Mouse (Mus musculus): ENCODE data around the gene Rpl23a. TPM values are rescaled to one million over a fixed set of nuclear protein-coding genes. Genes with fewer than 3 reads are reported as not detected.

Gene Rpl23a
- polyA plus RNA-seq, 1 experiment from 2014 or later = 1,157 TPM

DNA sequence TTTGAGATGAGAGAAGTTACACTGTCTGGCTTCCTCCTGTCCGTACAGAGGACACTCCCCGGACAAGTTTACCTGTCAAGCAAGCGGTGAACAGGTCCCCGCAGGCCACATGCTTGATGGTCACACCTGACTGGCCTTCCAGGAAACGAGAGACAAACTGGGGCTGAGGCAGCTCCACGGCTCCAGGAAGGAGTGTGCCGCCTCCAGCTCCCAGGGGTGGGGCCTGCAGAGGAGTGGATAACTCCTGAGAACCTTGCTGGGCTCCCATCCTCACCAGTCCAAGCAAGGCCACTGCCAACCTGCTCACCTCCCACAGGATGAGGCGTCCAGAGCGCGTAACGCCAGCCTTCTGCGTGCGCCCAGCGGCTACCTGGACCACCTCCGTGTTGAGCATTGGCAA is 13.1 kb downstream of the Rpl23a start:
- Histone ChIP-seq H3K27me3 (ENCODE audit: low read depth, poor library complexity, severe bottlenecking) (0 out of 2 replicates have a peak, but pooled peaks cover 4% of the 10 kb centered on the region), H3K36me3 (peaks cover 36% of the 10 kb centered on the region), H3K27ac (no peak overlapping the region), H3K9me3 (replicated peaks) (no peaks in the 10 kb centered on the region), H3K4me3 (no peak overlapping the region), H3K4me1 (peaks cover 21% of the 10 kb centered on the region)
- DNase-seq (ENCODE audit: low spot score) = no peak
- 92% methylated on average over 15 of the region's 15 CpGs for WGBS

- DNase-seq (ENCODE audit: low spot score) = no peak
- H3K4me3 ChIP-seq = no peak overlapping the region
- H3K4me1 ChIP-seq = peaks cover 22% of the 10 kb centered on the region
- H3K9me3 ChIP-seq (replicated peaks) = no peaks in the 10 kb centered on the region
- H3K36me3 ChIP-seq = peaks cover 42% of the 10 kb centered on the region
- 65% methylated on average over 19 of the region's 19 CpGs for WGBS
- no peak overlapping the region for H3K27ac ChIP-seq
- H3K27me3 ChIP-seq (ENCODE audit: low read depth, poor library complexity, severe bottlenecking) = 0 out of 2 replicates have a peak, but pooled peaks cover 4% of the 10 kb centered on the region
These were observed 14.6 kb downstream of the Rpl23a start for GRCm38 (mm10) chr11:78168541-78169468.

- H3K4me3 ChIP-seq = no peak overlapping the region
- H3K4me1 ChIP-seq = peaks cover 36% of the 10 kb centered on the region
- H3K27ac ChIP-seq = 0 out of 2 replicates have a peak overlapping the region, but pooled peaks have one; percentile 7
- DNase-seq (ENCODE audit: low spot score) = no peak
- H3K27me3 ChIP-seq (ENCODE audit: low read depth, poor library complexity, severe bottlenecking) = 0 out of 2 replicates have a peak, but pooled peaks cover 4% of the 10 kb centered on the region
- H3K36me3 ChIP-seq = peaks cover 50% of the 10 kb centered on the region
- H3K9me3 ChIP-seq (replicated peaks) = no peaks in the 10 kb centered on the region
- 89% methylated on average over 14 of the region's 14 CpGs for WGBS
These were observed 16.0 kb downstream of the Rpl23a start for GRCm38 (mm10) chr11:78167257-78167959.

GRCm38 (mm10) chr11:78166640-78167039 is 16.7 kb downstream of the Rpl23a start:
- peaks cover 50% of the 10 kb centered on the region for H3K36me3 ChIP-seq
- no peaks in the 10 kb centered on the region for H3K9me3 ChIP-seq (replicated peaks)
- H3K27me3 ChIP-seq (ENCODE audit: low read depth, poor library complexity, severe bottlenecking) = 0 out of 2 replicates have a peak, but pooled peaks cover 4% of the 10 kb centered on the region
- WGBS = 61% methylated on average over 6 of the region's 6 CpGs
- no peak overlapping the region for H3K4me3 ChIP-seq
- DNase-seq (ENCODE audit: low spot score) = no peak
- peak overlapping the region; percentile 15; the same call in 1 of the 2 replicates for H3K27ac ChIP-seq
- peaks cover 43% of the 10 kb centered on the region for H3K4me1 ChIP-seq

- Histone ChIP-seq H3K4me3 (peak overlapping the region; percentile 98), H3K27ac (peak overlapping the region; percentile 99), H3K4me1 (peaks cover 46% of the 10 kb centered on the region), H3K9me3 (replicated peaks) (no peaks in the 10 kb centered on the region), H3K36me3 (peaks cover 51% of the 10 kb centered on the region), H3K27me3 (ENCODE audit: low read depth, poor library complexity, severe bottlenecking) (0 out of 2 replicates have a peak, but pooled peaks cover 4% of the 10 kb centered on the region)
- DNase-seq (ENCODE audit: low spot score) = no peak
- WGBS = 40% methylated on average over 4 of the region's 4 CpGs
These were observed 17.2 kb downstream of the Rpl23a start for GRCm38 (mm10) chr11:78166161-78166560.

- DNase-seq (ENCODE audit: low spot score) = no peak
- WGBS = 5% methylated on average over 16 of the region's 16 CpGs
- H3K4me3 ChIP-seq = peak overlapping the region; percentile 98
- no peaks in the 10 kb centered on the region for H3K9me3 ChIP-seq (replicated peaks)
- peak overlapping the region; percentile 99 for H3K27ac ChIP-seq
- H3K27me3 ChIP-seq (ENCODE audit: low read depth, poor library complexity, severe bottlenecking) = 0 out of 2 replicates have a peak, but pooled peaks cover 4% of the 10 kb centered on the region
- H3K4me1 ChIP-seq = peaks cover 48% of the 10 kb centered on the region
- H3K36me3 ChIP-seq = peaks cover 51% of the 10 kb centered on the region
These were observed 17.6 kb downstream of the Rpl23a start for GRCm38 (mm10) chr11:78165761-78166109.

DNA sequence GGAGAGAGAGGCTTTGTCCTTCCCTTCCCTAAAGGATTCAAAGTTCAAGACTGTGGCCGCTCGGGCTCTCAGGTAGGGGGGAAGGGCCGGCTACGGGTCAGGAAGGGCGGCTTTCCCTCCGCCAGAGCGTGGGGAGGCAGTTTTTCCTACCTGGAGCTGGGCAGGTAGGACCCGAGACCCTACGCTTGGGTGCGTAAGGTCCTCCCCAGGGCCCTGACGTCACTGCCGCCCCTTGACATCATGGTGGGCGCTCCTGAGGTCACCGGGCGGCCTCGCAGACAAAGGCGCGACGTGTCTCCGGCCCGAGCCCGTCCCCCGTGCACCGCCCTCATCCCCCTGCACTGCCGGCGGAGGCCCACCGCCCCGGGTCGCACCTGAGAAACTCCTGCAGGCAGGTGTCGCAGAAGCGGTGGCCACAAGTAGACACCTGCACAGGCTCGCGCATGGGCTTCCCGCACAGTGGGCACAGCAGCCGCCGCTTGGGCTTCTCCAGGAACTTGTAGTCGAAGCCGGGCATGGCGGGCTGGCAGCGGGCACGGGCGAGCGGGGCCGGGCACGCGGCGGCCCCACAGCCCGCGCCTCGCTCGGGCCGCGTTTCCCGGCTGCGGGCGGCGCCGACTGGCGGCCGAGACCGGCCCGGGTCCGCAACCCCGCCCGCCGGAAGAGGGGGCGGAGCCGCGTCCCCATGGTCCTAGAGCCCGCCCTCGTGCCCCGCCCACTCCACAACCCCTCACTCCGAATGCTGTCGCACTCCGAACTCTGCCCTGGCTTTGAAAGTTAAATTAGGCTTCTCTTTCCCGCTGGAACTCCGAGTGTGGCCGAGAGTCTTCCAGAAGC is 18.2 kb downstream of the Rpl23a start, which contains the start of gene Traf4:
Traf4 (minus strand) TSS at position 666 of the 837 bp plus-strand sequence.
- H3K27me3 ChIP-seq (ENCODE audit: low read depth, poor library complexity, severe bottlenecking) = 0 out of 2 replicates have a peak, but pooled peaks cover 4% of the 10 kb centered on the region
- H3K4me1 ChIP-seq = peaks cover 48% of the 10 kb centered on the region
- peak; percentile 94 for DNase-seq (ENCODE audit: low spot score)
- H3K27ac ChIP-seq = peak within 1 kb of the TSS; percentile 99
- under 1% methylated on average over 78 of the region's 78 CpGs for WGBS
- H3K36me3 ChIP-seq = peaks cover 51% of the 10 kb centered on the region
- H3K9me3 ChIP-seq (replicated peaks) = no peaks in the 10 kb centered on the region
- peak within 1 kb of the TSS; percentile 98 for H3K4me3 ChIP-seq

DNA sequence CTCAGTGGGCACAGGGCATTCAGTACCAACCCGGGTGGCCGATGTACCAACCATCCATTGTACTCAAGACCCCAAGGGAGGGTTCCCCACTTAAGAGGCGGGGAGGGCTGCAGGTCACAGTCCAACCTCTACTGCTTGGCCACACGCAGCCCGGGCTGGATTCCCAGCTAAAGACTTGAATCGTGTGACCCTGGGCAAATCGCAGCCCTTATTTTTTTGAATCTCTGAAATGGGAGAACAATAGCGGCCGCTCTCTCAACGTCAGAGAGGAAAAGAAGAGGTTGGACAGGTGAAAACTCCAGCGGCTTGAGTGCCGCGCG is 18.8 kb downstream of the Rpl23a start:
- no peak for DNase-seq (ENCODE audit: low spot score)
- Histone ChIP-seq H3K4me3 (peak overlapping the region; percentile 98), H3K9me3 (replicated peaks) (no peaks in the 10 kb centered on the region), H3K27me3 (ENCODE audit: low read depth, poor library complexity, severe bottlenecking) (0 out of 2 replicates have a peak, but pooled peaks cover 4% of the 10 kb centered on the region), H3K4me1 (peaks cover 50% of the 10 kb centered on the region), H3K36me3 (peaks cover 56% of the 10 kb centered on the region), H3K27ac (peak overlapping the region; percentile 99)
- 0% methylated on average over 14 of the region's 14 CpGs for WGBS

DNA sequence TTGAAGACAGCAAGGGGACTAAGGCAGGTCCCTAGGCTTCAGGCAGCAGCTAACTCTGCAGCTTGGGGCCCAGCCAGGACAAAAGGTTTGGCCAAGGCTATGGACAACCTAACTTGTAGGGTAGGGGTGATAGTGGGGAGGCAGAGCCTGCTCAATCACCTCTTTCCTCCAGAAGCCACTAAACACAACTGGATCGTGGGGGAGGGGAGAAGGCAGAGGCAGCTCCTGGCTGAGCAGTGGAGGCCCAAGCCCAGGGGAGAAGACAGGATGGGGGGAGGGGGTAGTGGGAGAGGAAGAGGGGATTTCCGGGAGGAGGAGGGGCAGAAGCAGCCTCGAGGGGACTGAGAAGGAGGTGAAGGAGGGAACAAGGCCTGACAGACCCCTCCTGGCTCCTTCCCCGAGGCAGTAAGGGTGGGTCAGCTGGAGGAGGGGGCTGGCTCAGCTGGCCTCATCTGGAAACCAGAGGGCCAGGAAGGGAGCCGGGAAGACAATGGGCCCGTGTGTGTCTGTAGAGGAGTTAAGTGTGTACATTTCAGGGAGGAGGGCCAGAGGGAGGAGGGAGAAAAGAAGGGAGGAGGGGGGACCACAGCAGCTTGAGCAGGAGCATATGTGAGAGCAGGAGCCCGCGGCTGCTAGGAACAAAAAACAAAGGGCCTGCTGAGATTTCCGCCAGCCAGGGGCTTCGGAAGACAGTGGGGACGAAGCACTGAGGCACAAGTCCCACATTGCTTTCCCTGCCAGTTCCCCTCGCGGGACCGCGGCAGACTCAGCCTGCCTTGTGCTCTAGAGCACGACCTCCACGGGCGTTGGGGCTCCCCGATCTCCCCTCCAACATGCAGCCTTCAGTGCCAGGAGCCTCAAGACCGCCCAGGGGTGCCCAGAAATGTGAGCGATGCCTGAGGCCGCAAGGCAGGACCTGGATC is 19.4 kb downstream of the Rpl23a start:
- DNase-seq (ENCODE audit: low spot score) = peak; percentile 88
- under 1% methylated on average over 22 of the region's 22 CpGs for WGBS
- H3K4me3 ChIP-seq = peak overlapping the region; percentile 98
- peak overlapping the region; percentile 99 for H3K27ac ChIP-seq
- no peaks in the 10 kb centered on the region for H3K9me3 ChIP-seq (replicated peaks)
- H3K4me1 ChIP-seq = peaks cover 51% of the 10 kb centered on the region
- peaks cover 63% of the 10 kb centered on the region for H3K36me3 ChIP-seq
- H3K27me3 ChIP-seq (ENCODE audit: low read depth, poor library complexity, severe bottlenecking) = 0 out of 2 replicates have a peak, but pooled peaks cover 4% of the 10 kb centered on the region

GRCm38 (mm10) chr11:78163045-78163444 is 20.3 kb downstream of the Rpl23a start:
- Histone ChIP-seq H3K9me3 (replicated peaks) (no peaks in the 10 kb centered on the region), H3K27ac (peak overlapping the region; percentile 99), H3K27me3 (ENCODE audit: low read depth, poor library complexity, severe bottlenecking) (0 out of 2 replicates have a peak, but pooled peaks cover 4% of the 10 kb centered on the region), H3K4me3 (peak overlapping the region; percentile 98), H3K4me1 (peaks cover 49% of the 10 kb centered on the region), H3K36me3 (peaks cover 72% of the 10 kb centered on the region)
- 66% methylated on average over 2 of the region's 2 CpGs for WGBS
- no peak for DNase-seq (ENCODE audit: low spot score)

DNA sequence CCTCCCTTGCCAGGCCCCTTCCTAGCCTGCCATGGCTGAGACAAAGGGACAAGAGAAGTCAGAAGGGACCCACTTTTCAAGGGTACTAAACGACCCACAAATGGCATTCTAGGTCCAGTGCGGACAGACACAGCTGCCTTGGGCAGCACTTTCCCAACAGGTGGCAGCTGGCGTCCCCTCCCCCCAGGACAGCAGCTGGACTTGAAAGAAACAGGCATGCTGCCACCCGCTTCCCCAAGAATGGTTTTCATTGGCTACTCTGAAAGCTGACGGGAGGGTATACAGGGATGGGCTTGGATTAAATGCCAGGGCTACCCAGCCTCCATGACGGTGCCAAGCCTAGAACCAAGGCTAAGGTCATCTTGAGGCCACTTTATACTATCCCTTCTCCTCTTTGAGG is 20.9 kb downstream of the Rpl23a start:
- Histone ChIP-seq H3K27me3 (ENCODE audit: low read depth, poor library complexity, severe bottlenecking) (0 out of 2 replicates have a peak, but pooled peaks cover 4% of the 10 kb centered on the region), H3K9me3 (replicated peaks) (no peaks in the 10 kb centered on the region), H3K27ac (peak overlapping the region; percentile 99), H3K36me3 (peaks cover 74% of the 10 kb centered on the region), H3K4me1 (peaks cover 51% of the 10 kb centered on the region), H3K4me3 (peak overlapping the region; percentile 98)
- DNase-seq (ENCODE audit: low spot score) = no peak
- WGBS = 60% methylated on average over 6 of the region's 6 CpGs

Data from limb, embryonic 10.5 days (tissue).